Mouse (Mus musculus) liver, postnatal 0 days (tissue): ENCODE measurements at regions not wholly inside any gene's neighbourhood (a gene's known extent, or its start where the extent isn't known, plus 50 kb on each side); places are given as distances from the start of the nearest gene placed in this dataset.

Source experiments
- ATAC-seq: fragments of 200-750 bp; cut with Nextera tagmentation; 2 replicates; pipeline ENCODE4 v1.8.0; 2017; ENCODE audit warnings: mild to moderate bottlenecking, moderate library complexity
- DNase-seq: peaks from one replicate; pipeline ENCODE4 v3.0.0-alpha.2; 2016
- H3K27ac ChIP-seq: fragments of 300-500 bp; sonication (generic); 2 replicates; pipeline ENCODE4 v1.5.1; 2014; ENCODE audit warnings: antibody characterized with exemption, moderate library complexity, mild to moderate bottlenecking, low read depth
- H3K27me3 ChIP-seq: fragments of 300-500 bp; sonication (generic); 2 replicates; pipeline ENCODE4 v1.6.1; 2014; ENCODE audit warnings: low read length, control low read depth, mixed read lengths; ENCODE audit not compliant: insufficient read depth
- H3K36me3 ChIP-seq: fragments of 300-500 bp; sonication (generic); replicated peaks from 2 replicates; pipeline ENCODE4 v1.6.1; 2014; ENCODE audit warnings: mild to moderate bottlenecking, control low read depth, low read length, moderate library complexity, mixed read lengths; ENCODE audit not compliant: insufficient read depth
- H3K4me1 ChIP-seq: fragments of 300-500 bp; sonication (generic); 2 replicates; pipeline ENCODE4 v1.6.1; 2014; ENCODE audit warnings: antibody characterized with exemption, mild to moderate bottlenecking, control low read depth; ENCODE audit not compliant: insufficient read depth
- H3K4me2 ChIP-seq: fragments of 300-500 bp; sonication (generic); 2 replicates; pipeline ENCODE4 v1.6.1; 2014; ENCODE audit warnings: low read depth, mild to moderate bottlenecking, low read length, moderate library complexity, mixed read lengths
- H3K4me3 ChIP-seq: fragments of 300-500 bp; sonication (generic); 2 replicates; pipeline ENCODE4 v1.5.1; 2014; ENCODE audit warnings: low read depth, low read length
- H3K9ac ChIP-seq: fragments of 300-500 bp; sonication (generic); replicated peaks from 2 replicates; pipeline ENCODE4 v1.6.1; 2014; ENCODE audit warnings: mild to moderate bottlenecking, moderate library complexity
- H3K9me3 ChIP-seq: fragments of 300-500 bp; sonication (generic); 2 replicates; pipeline ENCODE4 v1.6.1; 2016; ENCODE audit warnings: mild to moderate bottlenecking, control low read depth, low read length, mixed read lengths
- CTCF ChIP-seq: sonication (generic); IDR thresholded peaks from 2 replicates; pipeline ENCODE4 v1.5.1; 2016; ENCODE audit warnings: antibody characterized with exemption, low read depth
- EP300 ChIP-seq: IDR thresholded peaks from 2 replicates; pipeline ENCODE4 v1.6.1; 2016; ENCODE audit warnings: antibody characterized with exemption, low read depth, mild to moderate bottlenecking
- WGBS: fragments of 180-500 bp; shearing (Covaris S2); extraction: QIAGEN DNeasy Blood & Tissue Kit; methylation state at CpG from one replicate; pipeline ENCODE4 v1.1.7; 2014; ENCODE audit not compliant: insufficient replicate concordance; 5-methylcytosine and 5-hydroxymethylcytosine counted together

DNA sequence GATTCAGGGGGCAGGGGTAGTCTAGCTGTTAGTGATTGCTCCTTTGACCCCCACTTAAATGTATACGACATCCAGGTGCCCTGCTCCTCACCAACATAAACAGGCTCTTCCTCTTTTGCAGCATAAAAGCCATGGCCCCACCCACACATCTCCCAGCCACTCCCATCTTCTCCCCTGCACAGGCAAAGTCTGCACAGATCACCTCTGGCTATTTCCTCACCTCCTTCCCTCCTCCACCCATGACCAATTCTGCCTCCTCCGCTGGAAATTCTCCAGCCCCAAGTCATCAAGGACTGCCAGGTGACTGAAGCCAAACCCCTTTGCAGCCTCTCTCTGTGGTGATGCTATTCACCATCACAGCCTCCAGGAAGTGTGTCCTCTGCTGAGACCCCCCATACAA, 306.8 kb upstream of the Zfp637 start:
- Histone ChIP-seq H3K4me2 (no peak overlapping the region), H3K9ac (no peak overlapping the region), H3K27me3 (no peaks in the 10 kb centered on the region), H3K27ac (no peak overlapping the region), H3K4me1 (no peaks in the 10 kb centered on the region), H3K9me3 (no peaks in the 10 kb centered on the region), H3K36me3 (no peaks in the 10 kb centered on the region), H3K4me3 (no peak overlapping the region)
- ATAC-seq (no peak), DNase-seq (no peak)
- whole genome bisulfite sequencing = 51% methylated on average over 2 of the region's 2 CpGs
- TF ChIP-seq EP300 (no peak), CTCF (no peak)

DNA sequence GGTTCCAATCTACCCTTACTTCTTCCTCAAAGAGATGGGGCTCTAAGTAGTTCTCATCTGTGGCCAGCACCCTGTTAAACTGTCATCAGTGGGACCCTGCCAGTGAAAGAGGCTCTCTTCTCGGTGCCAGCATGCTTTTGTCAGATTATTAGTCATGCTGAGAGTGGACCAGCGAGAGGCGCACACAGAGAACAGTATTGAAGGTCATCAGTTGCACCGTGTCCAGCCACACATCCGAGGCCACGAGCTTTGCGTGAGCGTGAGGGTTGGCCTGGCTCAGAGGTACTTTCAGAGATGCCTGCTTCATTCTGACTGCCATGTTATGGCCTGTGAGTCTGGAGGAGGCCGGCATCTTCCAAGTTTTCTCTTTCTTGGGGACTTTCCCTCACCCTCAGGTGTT, 306.0 kb upstream of the Zfp637 start:
- Histone ChIP-seq H3K9ac (no peak overlapping the region), H3K27ac (no peak overlapping the region), H3K4me3 (no peak overlapping the region), H3K9me3 (0 out of 2 replicates have a peak, but pooled peaks cover 3% of the 10 kb centered on the region), H3K27me3 (no peaks in the 10 kb centered on the region), H3K4me2 (no peak overlapping the region), H3K4me1 (no peaks in the 10 kb centered on the region), H3K36me3 (no peaks in the 10 kb centered on the region)
- 84% methylated on average over 9 of the region's 9 CpGs for WGBS
- DNase-seq (no peak), ATAC-seq (no peak)
- TF ChIP-seq CTCF (no peak), EP300 (no peak)

DNA sequence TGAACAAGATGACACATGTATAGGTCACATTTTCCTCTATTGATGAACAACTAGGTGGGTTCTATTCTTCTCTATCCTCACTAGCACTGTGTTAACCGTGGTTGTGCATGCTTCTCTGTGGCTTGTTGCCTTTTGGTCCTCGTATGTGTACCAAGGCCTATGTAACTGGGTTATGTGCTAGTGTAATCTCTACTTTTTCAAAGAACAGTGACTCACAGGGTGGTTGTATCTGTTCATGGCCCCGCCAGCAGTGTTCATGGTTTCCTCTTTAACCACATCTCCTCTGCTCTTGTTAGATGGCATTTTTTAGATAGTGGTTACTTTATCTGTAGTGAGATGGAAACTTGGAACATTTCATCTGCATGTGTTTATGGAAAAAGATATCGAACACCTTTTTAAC, 304.9 kb upstream of the Zfp637 start:
- H3K4me2 ChIP-seq = no peak overlapping the region
- 0 out of 2 replicates have a peak, but pooled peaks cover 3% of the 10 kb centered on the region for H3K9me3 ChIP-seq
- no peaks in the 10 kb centered on the region for H3K4me1 ChIP-seq
- H3K4me3 ChIP-seq = no peak overlapping the region
- TF ChIP-seq EP300 (no peak), CTCF (no peak)
- no peaks in the 10 kb centered on the region for H3K27me3 ChIP-seq
- WGBS = 61% methylated on average over 4 of the region's 4 CpGs
- ATAC-seq (no peak), DNase-seq (no peak)
- no peaks in the 10 kb centered on the region for H3K36me3 ChIP-seq
- H3K9ac ChIP-seq = no peak overlapping the region
- H3K27ac ChIP-seq = no peak overlapping the region

DNA sequence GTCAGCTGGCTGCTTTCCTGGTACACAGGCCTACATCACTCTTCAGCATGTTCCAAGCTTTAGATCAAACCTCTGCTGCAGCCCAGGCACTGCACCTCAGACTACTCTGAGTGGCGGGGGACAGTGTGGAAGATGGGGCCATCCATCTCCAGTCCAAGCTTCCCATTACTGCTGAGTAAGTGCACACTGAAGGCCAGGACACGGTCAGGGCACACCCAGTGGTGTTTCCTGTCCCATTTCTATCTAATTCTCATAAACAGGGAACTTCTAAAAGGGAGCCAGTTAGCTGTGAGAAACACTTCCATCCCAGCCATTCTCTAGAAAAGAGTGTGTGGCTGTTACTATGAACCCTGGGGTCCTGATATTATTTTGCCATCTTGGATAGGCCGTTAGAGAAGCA, 298.5 kb upstream of the Zfp637 start:
- no peak overlapping the region for H3K4me2 ChIP-seq
- DNase-seq = no peak
- WGBS = 49% methylated on average over 3 of the region's 3 CpGs
- 0 out of 2 replicates have a peak, but pooled peaks cover 3% of the 10 kb centered on the region for H3K9me3 ChIP-seq
- H3K27me3 ChIP-seq = no peaks in the 10 kb centered on the region
- no peak overlapping the region for H3K9ac ChIP-seq
- H3K4me3 ChIP-seq = no peak overlapping the region
- H3K27ac ChIP-seq = no peak overlapping the region
- no peak for TF ChIP-seq EP300
- no peak for TF ChIP-seq CTCF
- ATAC-seq = no peak
- H3K36me3 ChIP-seq = no peaks in the 10 kb centered on the region
- H3K4me1 ChIP-seq = no peaks in the 10 kb centered on the region

DNA sequence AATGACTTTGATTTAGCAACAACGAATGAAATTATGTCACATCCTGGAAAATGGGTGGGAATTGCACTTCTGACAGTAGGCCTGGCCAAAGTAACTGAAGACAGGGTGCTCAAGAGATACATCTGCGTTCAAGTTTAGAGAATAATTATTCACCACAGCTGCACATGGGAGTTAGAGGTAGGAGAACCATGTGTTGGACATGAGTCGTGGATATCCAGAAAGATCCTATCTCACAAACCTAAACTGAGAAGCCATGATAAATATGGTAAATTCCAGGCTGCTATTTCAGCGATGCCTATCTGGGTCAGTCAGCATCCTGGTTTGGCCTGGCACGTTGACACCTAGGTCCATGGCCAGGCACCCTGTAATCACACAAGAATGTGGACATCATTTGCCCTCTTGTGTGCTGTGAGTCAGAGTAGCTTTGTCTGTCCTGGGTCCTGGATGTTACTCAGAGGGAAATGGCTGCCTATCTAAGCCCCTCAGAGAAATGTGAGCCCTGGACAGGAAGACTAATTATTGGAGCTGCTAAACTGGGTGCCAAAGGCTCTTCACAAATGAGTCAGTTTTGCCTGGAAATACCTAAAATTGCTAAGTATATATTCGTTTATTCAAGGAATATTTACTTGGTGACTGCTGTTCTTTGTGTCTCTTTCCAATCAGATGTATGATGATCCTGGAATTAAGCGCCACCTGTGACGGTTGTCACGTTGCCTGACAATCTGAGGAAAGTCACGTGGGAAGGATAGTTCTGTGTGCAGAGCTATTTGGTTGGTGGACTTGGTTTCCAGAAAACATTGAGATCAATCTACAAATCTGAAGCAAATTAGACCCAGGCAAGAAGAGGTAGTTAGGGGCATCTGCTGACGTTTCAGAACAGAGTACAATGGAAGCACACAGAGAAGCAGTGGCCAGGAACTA, 296.4 kb upstream of the Zfp637 start:
- ATAC-seq (no peak), DNase-seq (no peak)
- 73% methylated on average over 11 of the region's 11 CpGs for WGBS
- TF ChIP-seq EP300 (no peak), CTCF (no peak)
- Histone ChIP-seq H3K27me3 (no peaks in the 10 kb centered on the region), H3K27ac (no peak overlapping the region), H3K4me2 (no peak overlapping the region), H3K9ac (no peak overlapping the region), H3K4me1 (no peaks in the 10 kb centered on the region), H3K36me3 (no peaks in the 10 kb centered on the region), H3K4me3 (no peak overlapping the region), H3K9me3 (0 out of 2 replicates have a peak, but pooled peaks cover under 1% of the 10 kb centered on the region)

DNA sequence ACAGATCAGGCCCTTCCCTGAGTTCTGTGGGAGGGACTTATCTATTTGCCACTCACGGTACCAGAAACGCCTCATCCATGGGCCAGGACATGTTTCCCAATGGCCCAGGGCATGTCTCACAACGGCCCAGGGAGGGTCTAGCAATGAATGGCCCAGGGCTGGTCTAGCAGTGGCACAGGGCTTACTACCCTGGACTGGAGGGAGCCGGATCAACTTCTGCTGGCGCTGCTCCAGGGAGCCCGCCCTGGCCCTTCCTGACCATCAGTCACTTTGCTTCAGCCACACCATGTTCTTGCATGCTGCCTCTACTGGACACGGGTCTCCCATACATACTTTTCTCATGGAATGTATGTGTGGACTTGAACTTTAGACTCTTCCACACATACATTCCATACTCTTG, 290.1 kb upstream of the Zfp637 start:
- H3K36me3 ChIP-seq = no peaks in the 10 kb centered on the region
- H3K9me3 ChIP-seq = no peaks in the 10 kb centered on the region
- no peak overlapping the region for H3K27ac ChIP-seq
- DNase-seq = no peak
- no peak overlapping the region for H3K9ac ChIP-seq
- no peak overlapping the region for H3K4me2 ChIP-seq
- no peaks in the 10 kb centered on the region for H3K4me1 ChIP-seq
- H3K27me3 ChIP-seq = no peaks in the 10 kb centered on the region
- ATAC-seq = no peak
- TF ChIP-seq EP300 (no peak), CTCF (no peak)
- H3K4me3 ChIP-seq = no peak overlapping the region
- 88% methylated on average over 7 of the region's 7 CpGs for WGBS
